Mouse (Mus musculus): ENCODE data around the gene Fmo4. TPM values are rescaled to one million over a fixed set of nuclear protein-coding genes. Genes with fewer than 3 reads are reported as not detected.

The Fmo4 gene
- polyA plus RNA-seq, 1 experiment, result not detected

DNA sequence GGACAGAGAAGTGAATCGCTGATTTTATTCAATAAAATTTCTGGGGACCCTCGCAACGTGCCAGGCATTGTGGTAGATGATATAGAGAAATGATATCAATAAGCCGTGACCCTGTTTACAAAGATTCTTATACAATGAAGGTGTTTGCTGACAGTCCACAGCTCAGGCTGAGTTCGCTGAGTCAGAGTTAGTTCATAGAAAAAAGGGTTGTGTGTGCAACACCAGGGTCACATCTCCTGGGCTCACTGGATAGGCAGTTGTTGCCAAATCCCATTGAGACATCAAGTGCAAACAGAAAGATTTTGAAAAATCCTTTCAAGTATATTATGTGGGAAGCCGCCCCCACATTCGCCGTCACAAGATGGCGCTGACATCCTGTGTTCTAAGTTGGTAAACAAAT lies 26.4 kb upstream of the Fmo4 start:
- 89% methylated on average over 9 of the region's 9 CpGs for WGBS
- no peaks in the 10 kb centered on the region for H3K4me1 ChIP-seq (ENCODE audit: control insufficient read depth, insufficient read depth, low read length)
- TF ChIP-seq POLR2A (IDR thresholded peaks at IDR 0.05; ENCODE audit: borderline replicate concordance, control insufficient read depth, low read depth, low read length), result no peak
- no peak for TF ChIP-seq CTCF (IDR thresholded peaks at IDR 0.05; ENCODE audit: control insufficient read depth, insufficient read depth, low read length)

DNA sequence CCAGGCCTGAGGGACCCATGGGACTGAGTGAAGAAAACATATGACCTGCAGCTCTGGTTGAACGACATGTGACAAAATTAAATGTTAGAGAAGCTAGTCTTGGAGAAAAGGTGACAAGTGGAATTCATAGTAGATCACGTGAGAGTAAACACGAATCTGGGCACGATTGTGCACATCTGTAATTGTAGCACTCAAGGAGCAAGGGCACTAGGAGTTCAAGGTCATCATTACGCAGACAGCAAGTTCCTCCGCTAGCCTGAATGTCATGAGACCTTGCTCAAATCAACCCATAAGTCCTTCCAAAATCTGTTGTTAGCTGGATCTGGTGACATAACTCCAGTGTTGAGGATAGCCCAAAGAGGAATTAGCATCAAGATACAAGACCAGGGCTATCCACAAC lies 25.2 kb upstream of the Fmo4 start:
- WGBS, result 80% methylated on average over 6 of the region's 6 CpGs
- no peak for TF ChIP-seq POLR2A (IDR thresholded peaks at IDR 0.05; ENCODE audit: borderline replicate concordance, control insufficient read depth, low read depth, low read length)
- TF ChIP-seq CTCF (IDR thresholded peaks at IDR 0.05; ENCODE audit: control insufficient read depth, insufficient read depth, low read length), result no peak
- no peaks in the 10 kb centered on the region for H3K4me1 ChIP-seq (ENCODE audit: control insufficient read depth, insufficient read depth, low read length)

More for the DNA sequence above, 26.4 kb upstream of the Fmo4 start:
- H3K4me3 ChIP-seq (replicated peaks; ENCODE audit: control insufficient read depth, low read depth, low read length), result no peak overlapping the region
- no peak overlapping the region for H3K27ac ChIP-seq (ENCODE audit: control insufficient read depth, insufficient read depth, low read depth, low read length, poor library complexity)

DNA sequence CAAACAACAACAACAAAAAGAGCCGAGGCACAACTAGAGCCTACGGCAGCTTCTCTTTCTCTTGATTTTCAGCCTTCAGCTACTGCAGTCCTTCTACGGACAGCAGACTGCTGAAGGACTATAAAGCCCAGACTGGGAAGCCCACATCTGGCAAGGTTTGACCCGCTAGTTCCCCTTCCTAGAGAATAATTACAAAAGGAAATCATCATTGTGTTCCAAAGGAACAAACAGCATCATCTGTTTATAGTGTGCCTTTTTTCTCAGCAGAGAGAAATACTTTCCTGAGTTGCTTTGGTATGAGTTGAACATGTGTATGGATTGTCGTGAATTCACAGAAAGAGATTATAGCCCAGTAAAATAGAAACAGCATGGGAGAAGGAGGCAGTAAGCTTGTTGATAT lies 20.6 kb upstream of the Fmo4 start:
- 75% methylated on average over 5 of the region's 5 CpGs for WGBS

More for the DNA sequence above, 25.2 kb upstream of the Fmo4 start:
- Histone ChIP-seq H3K4me3 (replicated peaks; ENCODE audit: control insufficient read depth, low read depth, low read length) (no peak overlapping the region), H3K27ac (ENCODE audit: control insufficient read depth, insufficient read depth, low read depth, low read length, poor library complexity) (no peak overlapping the region)

DNA sequence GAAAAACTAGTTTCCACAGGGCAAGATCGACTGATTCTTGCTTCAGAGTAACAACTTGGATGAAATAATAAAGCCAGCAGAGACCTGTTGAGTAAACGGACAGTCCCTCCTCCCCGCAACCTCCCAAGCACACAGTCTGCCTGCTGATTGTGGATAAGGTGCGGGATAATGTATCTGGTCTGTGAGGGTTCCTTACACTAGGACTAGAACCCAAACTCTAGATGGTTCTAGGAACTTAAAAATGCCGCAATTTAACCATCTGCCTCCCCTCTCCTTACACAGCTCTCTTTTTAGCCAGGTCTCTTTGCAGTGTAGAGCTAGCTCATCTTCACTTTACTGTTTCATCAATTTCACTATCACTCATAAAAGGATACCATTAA lies 18.8 kb upstream of the Fmo4 start:
- H3K4me3 ChIP-seq (replicated peaks; ENCODE audit: control insufficient read depth, low read depth, low read length), result no peak overlapping the region
- no peaks in the 10 kb centered on the region for H3K4me1 ChIP-seq (ENCODE audit: control insufficient read depth, insufficient read depth, low read length)
- H3K27ac ChIP-seq (ENCODE audit: control insufficient read depth, insufficient read depth, low read depth, low read length, poor library complexity), result no peak overlapping the region
- no peak for TF ChIP-seq POLR2A (IDR thresholded peaks at IDR 0.05; ENCODE audit: borderline replicate concordance, control insufficient read depth, low read depth, low read length)
- TF ChIP-seq CTCF (IDR thresholded peaks at IDR 0.05; ENCODE audit: control insufficient read depth, insufficient read depth, low read length), result no peak
- 73% methylated on average over 5 of the region's 5 CpGs for WGBS

More for the DNA sequence above, 20.6 kb upstream of the Fmo4 start:
- TF ChIP-seq POLR2A (IDR thresholded peaks at IDR 0.05; ENCODE audit: borderline replicate concordance, control insufficient read depth, low read depth, low read length) (no peak), CTCF (IDR thresholded peaks at IDR 0.05; ENCODE audit: control insufficient read depth, insufficient read depth, low read length) (no peak)
- Histone ChIP-seq H3K4me1 (ENCODE audit: control insufficient read depth, insufficient read depth, low read length) (no peaks in the 10 kb centered on the region), H3K4me3 (replicated peaks; ENCODE audit: control insufficient read depth, low read depth, low read length) (no peak overlapping the region), H3K27ac (ENCODE audit: control insufficient read depth, insufficient read depth, low read depth, low read length, poor library complexity) (no peak overlapping the region)

DNA sequence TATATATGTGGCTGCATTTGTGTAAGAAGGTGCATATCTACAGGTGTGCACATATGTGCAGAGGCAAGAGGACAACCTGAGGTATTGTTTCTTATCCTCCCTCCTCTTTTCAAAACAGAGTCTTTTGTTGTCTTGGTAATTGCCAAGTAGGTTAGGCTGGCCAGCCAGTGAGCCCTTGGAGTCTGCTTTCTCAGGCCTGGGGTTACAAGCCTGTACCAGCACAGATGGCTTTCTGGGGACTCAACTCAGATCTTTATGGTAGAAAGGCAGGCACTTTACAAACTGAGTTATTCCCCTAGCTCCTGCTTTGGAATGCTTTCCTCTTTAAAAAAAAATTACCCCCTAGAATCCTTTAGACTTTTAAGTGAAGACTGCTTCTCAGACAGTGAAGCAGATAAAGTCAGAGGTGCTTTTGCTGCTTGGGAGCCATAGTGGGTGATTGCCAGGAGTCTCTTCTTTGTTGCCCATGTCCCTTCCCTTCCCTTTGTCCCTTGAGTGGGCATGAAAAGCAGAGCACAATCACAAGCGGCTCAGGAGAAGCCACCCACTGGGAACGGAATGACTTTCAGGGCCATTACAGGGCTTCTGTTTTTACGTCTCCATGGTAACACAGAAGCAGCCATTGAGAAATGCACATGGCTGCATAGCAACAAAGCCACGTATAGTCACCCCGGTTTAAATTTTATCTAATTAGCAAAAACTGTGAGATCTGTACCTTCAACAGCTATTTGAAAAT lies 18.2 kb upstream of the Fmo4 start:
- TF ChIP-seq POLR2A (IDR thresholded peaks at IDR 0.05; ENCODE audit: borderline replicate concordance, control insufficient read depth, low read depth, low read length) (no peak), CTCF (IDR thresholded peaks at IDR 0.05; ENCODE audit: control insufficient read depth, insufficient read depth, low read length) (no peak)
- no peak overlapping the region for H3K4me3 ChIP-seq (replicated peaks; ENCODE audit: control insufficient read depth, low read depth, low read length)
- 56% methylated on average over 5 of the region's 5 CpGs for WGBS
- no peak overlapping the region for H3K27ac ChIP-seq (ENCODE audit: control insufficient read depth, insufficient read depth, low read depth, low read length, poor library complexity)
- H3K4me1 ChIP-seq (ENCODE audit: control insufficient read depth, insufficient read depth, low read length), result no peaks in the 10 kb centered on the region

DNA sequence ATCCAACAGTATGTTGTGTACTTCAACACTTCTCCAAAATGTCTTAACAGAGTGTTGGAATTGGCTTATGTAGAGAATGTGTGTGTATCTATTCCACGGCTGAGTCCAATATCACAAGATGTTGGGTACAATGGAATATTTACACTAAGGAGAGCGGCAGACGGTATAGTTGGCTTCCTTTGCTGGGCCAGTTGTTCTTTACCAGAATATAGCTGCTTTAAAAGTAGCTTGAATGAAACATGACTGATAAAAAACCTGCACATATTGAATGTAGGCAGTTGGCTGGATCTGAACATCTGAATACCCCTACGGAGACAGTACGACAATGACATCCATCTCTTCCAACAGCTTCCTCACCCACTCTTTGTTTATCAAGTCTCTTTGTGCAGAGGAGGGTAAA lies 5.5 kb upstream of the Fmo4 start:
- 84% methylated on average over 5 of the region's 5 CpGs for WGBS
- no peak overlapping the region for H3K27ac ChIP-seq (ENCODE audit: control insufficient read depth, insufficient read depth, low read depth, low read length, poor library complexity)
- H3K4me1 ChIP-seq (ENCODE audit: control insufficient read depth, insufficient read depth, low read length), result no peaks in the 10 kb centered on the region
- TF ChIP-seq POLR2A (IDR thresholded peaks at IDR 0.05; ENCODE audit: borderline replicate concordance, control insufficient read depth, low read depth, low read length) (no peak), CTCF (IDR thresholded peaks at IDR 0.05; ENCODE audit: control insufficient read depth, insufficient read depth, low read length) (no peak)
- no peak overlapping the region for H3K4me3 ChIP-seq (replicated peaks; ENCODE audit: control insufficient read depth, low read depth, low read length)

DNA sequence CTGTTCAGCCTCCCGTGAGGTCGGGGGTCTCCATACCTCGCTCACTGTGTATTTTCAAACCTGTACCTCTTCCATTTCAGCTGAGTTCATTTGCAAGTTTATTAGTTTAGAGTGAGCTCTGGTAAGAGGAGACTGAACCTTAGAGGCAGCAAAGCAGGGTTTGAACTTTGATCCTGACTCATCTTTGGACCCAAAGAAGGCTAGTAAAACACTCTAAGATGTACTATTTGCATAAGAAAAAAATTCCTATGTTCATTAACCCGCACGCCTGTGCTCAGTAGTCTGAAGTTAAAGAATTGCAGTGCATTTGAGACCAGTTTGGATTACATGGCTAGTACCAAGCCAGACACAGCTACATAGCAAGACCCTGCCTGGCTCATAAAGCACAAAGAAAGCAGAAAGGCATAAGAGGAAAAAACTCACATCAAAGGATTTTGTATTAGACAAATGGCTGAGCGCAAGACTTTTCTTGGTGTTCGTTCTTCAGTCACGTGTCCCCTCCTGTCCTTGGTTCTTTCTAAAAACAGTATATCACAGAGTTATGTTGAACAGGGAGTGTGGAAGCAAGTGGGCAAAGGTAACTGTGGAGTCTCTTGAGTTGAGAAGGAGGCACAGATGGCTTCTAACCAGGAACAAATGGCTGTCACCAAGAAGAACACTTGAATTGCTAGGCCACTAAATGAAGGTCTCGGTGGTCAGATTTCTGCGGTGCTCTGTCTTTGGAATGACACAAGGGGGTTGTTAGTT lies 1.8 kb upstream of the Fmo4 start:
- Histone ChIP-seq H3K4me1 (ENCODE audit: control insufficient read depth, insufficient read depth, low read length) (no peaks in the 10 kb centered on the region), H3K27ac (ENCODE audit: control insufficient read depth, insufficient read depth, low read depth, low read length, poor library complexity) (no peak overlapping the region), H3K4me3 (replicated peaks; ENCODE audit: control insufficient read depth, low read depth, low read length) (no peak overlapping the region)
- WGBS, result 81% methylated on average over 10 of the region's 10 CpGs
- no peak for TF ChIP-seq POLR2A (IDR thresholded peaks at IDR 0.05; ENCODE audit: borderline replicate concordance, control insufficient read depth, low read depth, low read length)
- no peak for TF ChIP-seq CTCF (IDR thresholded peaks at IDR 0.05; ENCODE audit: control insufficient read depth, insufficient read depth, low read length)

DNA sequence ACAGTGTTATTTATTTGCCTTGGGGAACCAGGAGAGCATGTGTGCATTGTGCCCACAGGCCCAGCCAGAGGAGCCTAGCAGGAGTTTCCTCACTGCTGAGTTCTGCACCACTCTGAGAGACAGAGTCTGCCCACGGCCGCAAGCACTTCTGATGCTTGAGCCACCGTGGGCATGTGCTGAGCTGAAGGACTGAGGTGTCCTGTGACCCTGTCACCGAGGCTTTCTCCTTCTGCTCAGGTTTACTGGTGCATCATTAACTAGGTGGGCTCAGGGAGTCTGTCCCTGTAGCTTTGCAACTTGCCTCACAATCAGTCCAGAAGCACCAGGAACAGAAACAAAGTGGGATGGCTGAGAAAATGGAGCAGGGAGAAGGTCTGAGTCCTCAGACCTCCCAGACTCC lies 1.2 kb upstream of the Fmo4 start:
- no peaks in the 10 kb centered on the region for H3K4me1 ChIP-seq (ENCODE audit: control insufficient read depth, insufficient read depth, low read length)
- H3K27ac ChIP-seq (ENCODE audit: control insufficient read depth, insufficient read depth, low read depth, low read length, poor library complexity), result no peak overlapping the region
- no peak overlapping the region for H3K4me3 ChIP-seq (replicated peaks; ENCODE audit: control insufficient read depth, low read depth, low read length)
- WGBS, result 74% methylated on average over 4 of the region's 4 CpGs
- TF ChIP-seq CTCF (IDR thresholded peaks at IDR 0.05; ENCODE audit: control insufficient read depth, insufficient read depth, low read length) (no peak), POLR2A (IDR thresholded peaks at IDR 0.05; ENCODE audit: borderline replicate concordance, control insufficient read depth, low read depth, low read length) (no peak)

Measured in bone marrow, adult 2 months (tissue).